Mouse (Mus musculus): ENCODE results near the gene Prkcb. TPM values are rescaled to one million over a fixed set of nuclear protein-coding genes. Genes with fewer than 3 reads are reported as not detected.

Gene Prkcb
- polyA plus RNA-seq, 1 experiment: 0.83 TPM

GRCm38 (mm10) chr7:122506467-122506866 is 217.9 kb downstream of the Prkcb start:
- no peaks in the 10 kb centered on the region for H3K36me3 ChIP-seq (replicated peaks; ENCODE audit: low read length)
- H3K4me1 ChIP-seq: no peaks in the 10 kb centered on the region
- peaks cover 3% of the 10 kb centered on the region for H3K27me3 ChIP-seq (replicated peaks)
- TF ChIP-seq FLI1 (IDR thresholded peaks at IDR 0.05; ENCODE audit: low read length) (no peak), GATA1 (IDR thresholded peaks at IDR 0.05; ENCODE audit: borderline replicate concordance, low read length) (no peak)
- H3K4me3 ChIP-seq (replicated peaks): no peak overlapping the region
- peaks cover 15% of the 10 kb centered on the region for H3K9me3 ChIP-seq

- H3K9me3 ChIP-seq: peaks cover 15% of the 10 kb centered on the region
- TF ChIP-seq FLI1 (IDR thresholded peaks at IDR 0.05; ENCODE audit: low read length): no peak
- no peak for TF ChIP-seq GATA1 (IDR thresholded peaks at IDR 0.05; ENCODE audit: borderline replicate concordance, low read length)
These were observed 221.4 kb downstream of the Prkcb start for GRCm38 (mm10) chr7:122509903-122510302.

GRCm38 (mm10) chr7:122512430-122512966 is 223.9 kb downstream of the Prkcb start:
- no peak overlapping the region for H3K4me3 ChIP-seq (replicated peaks)
- TF ChIP-seq FLI1 (IDR thresholded peaks at IDR 0.05; ENCODE audit: low read length): no peak
- TF ChIP-seq GATA1 (IDR thresholded peaks at IDR 0.05; ENCODE audit: borderline replicate concordance, low read length): no peak
- no peaks in the 10 kb centered on the region for H3K36me3 ChIP-seq (replicated peaks; ENCODE audit: low read length)
- no peaks in the 10 kb centered on the region for H3K4me1 ChIP-seq
- 0 out of 2 replicates have a peak, but pooled peaks cover 3% of the 10 kb centered on the region for H3K9me3 ChIP-seq
- peaks cover 10% of the 10 kb centered on the region for H3K27me3 ChIP-seq (replicated peaks)

More at GRCm38 (mm10) chr7:122509903-122510302, 221.4 kb downstream of the Prkcb start:
- no peaks in the 10 kb centered on the region for H3K4me1 ChIP-seq
- H3K4me3 ChIP-seq (replicated peaks): no peak overlapping the region
- H3K36me3 ChIP-seq (replicated peaks; ENCODE audit: low read length): no peaks in the 10 kb centered on the region
- peaks cover 9% of the 10 kb centered on the region for H3K27me3 ChIP-seq (replicated peaks)

- Histone ChIP-seq H3K9me3 (no peaks in the 10 kb centered on the region), H3K4me1 (no peaks in the 10 kb centered on the region), H3K27me3 (replicated peaks) (no peaks in the 10 kb centered on the region), H3K4me3 (replicated peaks) (no peak overlapping the region), H3K36me3 (replicated peaks; ENCODE audit: low read length) (no peaks in the 10 kb centered on the region)
- TF ChIP-seq FLI1 (IDR thresholded peaks at IDR 0.05; ENCODE audit: low read length) (no peak), GATA1 (IDR thresholded peaks at IDR 0.05; ENCODE audit: borderline replicate concordance, low read length) (no peak)
These were observed 232.5 kb downstream of the Prkcb start for GRCm38 (mm10) chr7:122520850-122521638.

GRCm38 (mm10) chr7:122528201-122528600 is 239.7 kb downstream of the Prkcb start:
- Histone ChIP-seq H3K9me3 (peaks cover 26% of the 10 kb centered on the region), H3K4me1 (0 out of 2 replicates have a peak, but pooled peaks cover 4% of the 10 kb centered on the region), H3K27me3 (replicated peaks) (no peaks in the 10 kb centered on the region), H3K4me3 (replicated peaks) (no peak overlapping the region), H3K36me3 (replicated peaks; ENCODE audit: low read length) (peaks cover 4% of the 10 kb centered on the region)
- no peak for TF ChIP-seq FLI1 (IDR thresholded peaks at IDR 0.05; ENCODE audit: low read length)
- TF ChIP-seq GATA1 (IDR thresholded peaks at IDR 0.05; ENCODE audit: borderline replicate concordance, low read length): no peak

- Histone ChIP-seq H3K27me3 (replicated peaks) (no peaks in the 10 kb centered on the region), H3K9me3 (peaks cover 26% of the 10 kb centered on the region), H3K36me3 (replicated peaks; ENCODE audit: low read length) (peaks cover 4% of the 10 kb centered on the region), H3K4me3 (replicated peaks) (no peak overlapping the region), H3K4me1 (0 out of 2 replicates have a peak, but pooled peaks cover 4% of the 10 kb centered on the region)
- TF ChIP-seq GATA1 (IDR thresholded peaks at IDR 0.05; ENCODE audit: borderline replicate concordance, low read length): no peak
- no peak for TF ChIP-seq FLI1 (IDR thresholded peaks at IDR 0.05; ENCODE audit: low read length)
These were observed 240.1 kb downstream of the Prkcb start for GRCm38 (mm10) chr7:122528646-122529045.

- TF ChIP-seq FLI1 (IDR thresholded peaks at IDR 0.05; ENCODE audit: low read length): no peak
- no peak for TF ChIP-seq GATA1 (IDR thresholded peaks at IDR 0.05; ENCODE audit: borderline replicate concordance, low read length)
These were observed 245.2 kb downstream of the Prkcb start for GRCm38 (mm10) chr7:122533566-122534360.

GRCm38 (mm10) chr7:122544616-122545015 is 256.1 kb downstream of the Prkcb start:
- TF ChIP-seq FLI1 (IDR thresholded peaks at IDR 0.05; ENCODE audit: low read length) (no peak), GATA1 (IDR thresholded peaks at IDR 0.05; ENCODE audit: borderline replicate concordance, low read length) (no peak)

More at GRCm38 (mm10) chr7:122533566-122534360, 245.2 kb downstream of the Prkcb start:
- no peaks in the 10 kb centered on the region for H3K27me3 ChIP-seq (replicated peaks)
- H3K4me3 ChIP-seq (replicated peaks): no peak overlapping the region
- peaks cover under 1% of the 10 kb centered on the region for H3K36me3 ChIP-seq (replicated peaks; ENCODE audit: low read length)
- peaks cover 14% of the 10 kb centered on the region for H3K9me3 ChIP-seq
- H3K4me1 ChIP-seq: 0 out of 2 replicates have a peak, but pooled peaks cover 4% of the 10 kb centered on the region

GRCm38 (mm10) chr7:122556575-122557140 is 268.1 kb downstream of the Prkcb start:
- no peak overlapping the region for H3K4me3 ChIP-seq (replicated peaks)
- TF ChIP-seq GATA1 (IDR thresholded peaks at IDR 0.05; ENCODE audit: borderline replicate concordance, low read length) (no peak), FLI1 (IDR thresholded peaks at IDR 0.05; ENCODE audit: low read length) (no peak)
- H3K9me3 ChIP-seq: 0 out of 2 replicates have a peak, but pooled peaks cover 4% of the 10 kb centered on the region
- H3K4me1 ChIP-seq: no peaks in the 10 kb centered on the region
- peaks cover 6% of the 10 kb centered on the region for H3K27me3 ChIP-seq (replicated peaks)
- H3K36me3 ChIP-seq (replicated peaks; ENCODE audit: low read length): no peaks in the 10 kb centered on the region

More at GRCm38 (mm10) chr7:122544616-122545015, 256.1 kb downstream of the Prkcb start:
- Histone ChIP-seq H3K4me1 (no peaks in the 10 kb centered on the region), H3K4me3 (replicated peaks) (no peak overlapping the region), H3K36me3 (replicated peaks; ENCODE audit: low read length) (no peaks in the 10 kb centered on the region), H3K27me3 (replicated peaks) (no peaks in the 10 kb centered on the region), H3K9me3 (peaks cover 4% of the 10 kb centered on the region; the same call in 1 of the 2 replicates)

All from megakaryocyte, embryonic 14.5 days (primary cell).